In genomic region chr10:43323386-43323785, GRCm38 (mm10) we compare ENCODE assay signal across 31 mouse cellular contexts.
A peak's percentile ranks its signal among the peaks of the same experiment; 100 is the strongest.
DNase-seq lines count a peak whose midpoint lies in the region; ATAC-seq lines count a peak whose summit lies in the region.
"Had no signal": no experiment of that assay in that cellular context is flagged by ENCODE, and none has a peak within 500 bp of the region (broad histone marks: within the 10 kb centered on the region; RNA-seq: fewer than 3 reads in every experiment).

No protein-coding gene starts in this region.

- peak overlapping the region; percentile 37; the same call in 1 of the 2 replicates for H3K27ac ChIP-seq in heart, embryonic 10.5 days
- H3K27ac ChIP-seq in intestine, embryonic 14.5 days (ENCODE audit: low read depth), result no peak overlapping the region
- H3K27ac ChIP-seq in intestine, embryonic 16.5 days (ENCODE audit: low read length), result no peak overlapping the region
- H3K27ac ChIP-seq: embryonic facial prominence, embryonic 12.5 days; heart, adult 2 months; limb, embryonic 10.5 days; limb, embryonic 15.5 days; liver, embryonic 13.5 days had no signal

- H3K9ac ChIP-seq in intestine, embryonic 14.5 days (ENCODE audit: low read length), result no peak overlapping the region
- no peak overlapping the region for H3K9ac ChIP-seq in intestine, embryonic 16.5 days (ENCODE audit: low read depth, low read length)
- H3K9ac ChIP-seq: embryonic facial prominence, embryonic 12.5 days; hindbrain, embryonic 13.5 days; limb, embryonic 15.5 days; liver, embryonic 13.5 days had no signal

- no peak for ATAC-seq in intestine, embryonic 14.5 days (replicated peaks; ENCODE audit: low FRiP score, low TSS enrichment, low read depth)
- no peak for ATAC-seq in intestine, embryonic 16.5 days
- ATAC-seq: forebrain, embryonic 14.5 days; lung, postnatal 0 days; Patski had no signal

- H3K9me3 ChIP-seq in heart, embryonic 10.5 days, result no peaks in the 10 kb centered on the region
- no peaks in the 10 kb centered on the region for H3K9me3 ChIP-seq in intestine, embryonic 14.5 days (ENCODE audit: control insufficient read depth, low read length)
- no peaks in the 10 kb centered on the region for H3K9me3 ChIP-seq in intestine, embryonic 16.5 days (ENCODE audit: control insufficient read depth, low read length)
- H3K9me3 ChIP-seq: embryonic facial prominence, embryonic 12.5 days; G1E; hindbrain, embryonic 13.5 days; limb, embryonic 10.5 days; limb, embryonic 15.5 days; liver, embryonic 13.5 days; neural tube, embryonic 13.5 days had no signal

- H3K4me1 ChIP-seq in heart, embryonic 10.5 days, result peaks cover 30% of the 10 kb centered on the region
- H3K4me1 ChIP-seq in intestine, embryonic 14.5 days (replicated peaks; ENCODE audit: control insufficient read depth, insufficient read depth, low read length), result no peaks in the 10 kb centered on the region
- H3K4me1 ChIP-seq in intestine, embryonic 16.5 days (ENCODE audit: control insufficient read depth, insufficient read depth, low read length), result no peaks in the 10 kb centered on the region; the same call in 1 of the 2 replicates
- H3K4me1 ChIP-seq: embryonic facial prominence, embryonic 12.5 days; limb, embryonic 10.5 days had no signal

- H3K36me3 ChIP-seq in heart, embryonic 10.5 days, result no peaks in the 10 kb centered on the region
- H3K36me3 ChIP-seq in intestine, embryonic 14.5 days (ENCODE audit: control insufficient read depth, insufficient read depth, low read length), result no peaks in the 10 kb centered on the region
- H3K36me3 ChIP-seq in intestine, embryonic 16.5 days (ENCODE audit: control insufficient read depth, insufficient read depth, low read length), result no peaks in the 10 kb centered on the region
- H3K36me3 ChIP-seq: embryonic facial prominence, embryonic 12.5 days; hindbrain, embryonic 13.5 days; limb, embryonic 10.5 days; limb, embryonic 15.5 days; liver, embryonic 13.5 days; neural tube, embryonic 13.5 days had no signal

- H3K4me2 ChIP-seq in intestine, embryonic 14.5 days (ENCODE audit: low read length), result no peak overlapping the region
- no peak overlapping the region for H3K4me2 ChIP-seq in intestine, embryonic 16.5 days (ENCODE audit: low read depth, low read length)
- H3K4me2 ChIP-seq: embryonic facial prominence, embryonic 12.5 days; hindbrain, embryonic 13.5 days; limb, embryonic 15.5 days; liver, embryonic 13.5 days; neural tube, embryonic 13.5 days had no signal

- WGBS in heart, embryonic 10.5 days, result 33% methylated on average over 8 of the region's 8 CpGs
- WGBS in intestine, embryonic 14.5 days, result 74% methylated on average over 8 of the region's 8 CpGs
- WGBS in intestine, embryonic 16.5 days, result 68% methylated on average over 8 of the region's 8 CpGs

- no peak overlapping the region for H3K4me3 ChIP-seq in heart, embryonic 10.5 days
- no peak overlapping the region for H3K4me3 ChIP-seq in intestine, embryonic 14.5 days (ENCODE audit: low read depth, low read length)
- H3K4me3 ChIP-seq in intestine, embryonic 16.5 days (ENCODE audit: low read length), result no peak overlapping the region
- H3K4me3 ChIP-seq: embryonic facial prominence, embryonic 12.5 days; heart, adult 2 months; hindbrain, embryonic 13.5 days; limb, embryonic 10.5 days; limb, embryonic 15.5 days; liver, embryonic 13.5 days; neural tube, embryonic 13.5 days had no signal

- DNase-seq in heart, embryonic 10.5 days (ENCODE audit: low spot score), result no peak
- DNase-seq in heart, postnatal 14 days, result no peak
- DNase-seq in intestine, embryonic 14.5 days (ENCODE audit: low spot score), result peak; percentile 41
- peak; percentile 54 for DNase-seq in Muller cell, postnatal 12 days (ENCODE audit: inconsistent ontology term)
- peak; percentile 77 for DNase-seq in retina, embryonic 14.5 days (ENCODE audit: low spot score)
- DNase-seq in testis, postnatal 10 days (ENCODE audit: low spot score), result no peak
- DNase-seq: adrenal gland, postnatal 14 days; cerebellum, adult 11 months; cerebellum, adult 9-10 months; cerebellum, postnatal 36 days; embryo, embryonic 11 days; gastrocnemius, postnatal 14 days; heart, adult 2 months; kidney, adult 11 months; kidney, postnatal 14 days; liver, embryonic 13.5 days; lung, adult 18-20 months; lung, postnatal 4 days; spleen, adult 18-20 months; thymus, adult 18-20 months; thymus, postnatal 25 days had no signal

- H3K27me3 ChIP-seq in heart, embryonic 10.5 days (ENCODE audit: insufficient read depth, poor library complexity, severe bottlenecking), result no peaks in the 10 kb centered on the region
- H3K27me3 ChIP-seq in intestine, embryonic 14.5 days (replicated peaks; ENCODE audit: control insufficient read depth, insufficient read depth, low read length), result no peaks in the 10 kb centered on the region
- H3K27me3 ChIP-seq in intestine, embryonic 16.5 days (replicated peaks; ENCODE audit: control insufficient read depth, insufficient read depth, low read length), result no peaks in the 10 kb centered on the region; the same call in 1 of the 2 replicates
- H3K27me3 ChIP-seq: embryonic facial prominence, embryonic 12.5 days; hindbrain, embryonic 13.5 days; limb, embryonic 15.5 days; liver, embryonic 13.5 days; neural tube, embryonic 13.5 days; Patski had no signal

- intact Hi-C loops in heart, postnatal 14 days (cut with DNase I), result no loop called here

Comparison
In these comparisons a context has a peak if more than half of its experiments do, and no peak if none do; other contexts are left out.
1. DNase-seq: peak in intestine, embryonic 14.5 days (single experiment), Muller cell, postnatal 12 days (single experiment) and retina, embryonic 14.5 days (single experiment); none in heart, embryonic 10.5 days (single experiment), heart, postnatal 14 days (0 of 2) and testis, postnatal 10 days (single experiment).